Mouse (Mus musculus) megakaryocyte, embryonic 14.5 days (primary cell): Measurements from ENCODE around the gene Ccdc28b.

ENCODE experiments used
- FLI1 ChIP-seq: IDR thresholded peaks from 2 replicates; pipeline ENCODE4 v1.6.1; 2012; ENCODE audit warnings: low read length, inconsistent platforms, mixed read lengths
- GATA1 ChIP-seq: IDR thresholded peaks from 3 replicates; pipeline ENCODE4 v1.6.1; 2012; ENCODE audit warnings: mixed read lengths, low read length, inconsistent platforms, borderline replicate concordance

DNA sequence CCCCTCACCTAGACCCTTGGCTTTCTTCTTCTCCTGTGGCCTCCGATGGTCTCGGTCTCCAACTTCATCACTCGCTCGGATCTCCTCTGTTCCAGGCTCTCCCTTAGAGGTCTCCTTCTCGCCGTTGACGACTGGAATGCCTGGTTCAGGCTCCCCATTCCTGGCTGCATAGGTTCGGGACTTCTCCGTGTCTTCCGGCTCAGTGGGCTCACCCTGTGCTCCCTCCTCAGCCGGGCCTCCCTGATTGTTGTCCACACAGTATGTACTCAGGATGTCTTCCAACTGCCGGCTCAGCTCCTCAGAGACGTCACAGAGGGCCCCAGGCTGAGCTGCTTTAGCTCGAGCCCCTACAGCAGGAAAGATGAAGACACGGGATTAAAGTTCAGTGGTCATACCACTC, 15.5 kb upstream of the Ccdc28b start:
- TF ChIP-seq GATA1 (no peak), FLI1 (no peak)
